Mouse (Mus musculus) macrophage (primary cell): ENCODE data around the gene Tmem63a. TPM values are rescaled to one million over a fixed set of nuclear protein-coding genes. Genes with fewer than 3 reads are reported as not detected.
"Not testable (repeated sequence)": the region's sequence is repeated elsewhere in the genome, so short reads cannot be mapped to it uniquely, and the experiment has no call there.

Source experiments
- H3K27ac ChIP-seq: fragments of 350-480 bp; formaldehyde crosslinking; 2 replicates; pipeline ENCODE4 v1.9.0; 2021
- H3K36me3 ChIP-seq: fragments of 350-480 bp; formaldehyde crosslinking; 2 replicates; pipeline ENCODE4 v1.9.0; 2021; ENCODE audit errors: inconsistent target
- H3K4me3 ChIP-seq: fragments of 350-480 bp; formaldehyde crosslinking; 2 replicates; pipeline ENCODE4 v1.9.0; 2021; ENCODE audit errors: inconsistent target
- H3K79me2 ChIP-seq: fragments of 350-480 bp; formaldehyde crosslinking; 2 replicates; pipeline ENCODE4 v1.9.0; 2021; ENCODE audit errors: inconsistent target
- WGBS: methylation state at CpG from one replicate; pipeline ENCODE4 v1.1.7; 2026; ENCODE audit warnings: inconsistent platforms; ENCODE audit not compliant: missing documents; 5-methylcytosine and 5-hydroxymethylcytosine counted together
- polyA plus RNA-seq: library from polyadenylated mRNA; stranded (reverse); fragments of 250-400 nt; gene quantifications from 3 replicates; pipeline ENCODE4 v1.2.4, GENCODE M21; 2018; ENCODE audit warnings: inconsistent platforms

The Tmem63a gene
- polyA plus RNA-seq, 1 experiment from 2014 or later, result 15.0 TPM

DNA sequence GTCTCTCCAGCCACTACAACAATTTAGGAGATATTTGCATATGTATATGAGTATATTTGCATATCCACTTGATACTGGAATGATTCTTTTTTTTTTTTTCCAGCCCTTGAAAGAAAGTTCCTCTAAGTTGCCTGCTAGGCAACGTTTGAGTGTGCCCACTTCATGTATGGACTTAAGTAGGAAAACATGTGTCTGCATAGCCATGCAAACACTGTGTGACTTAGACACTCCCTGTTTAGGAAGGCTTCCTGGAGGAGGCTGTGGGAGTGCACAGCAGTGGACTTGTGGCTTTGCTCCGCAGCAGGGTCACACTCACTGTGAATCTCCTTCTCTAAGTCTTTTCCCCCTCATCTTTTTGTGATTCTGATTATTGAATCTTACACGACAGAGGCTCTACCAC is 16.7 kb downstream of the Tmem63a start:
- H3K36me3 ChIP-seq, result peaks cover 57% of the 10 kb centered on the region; the same call in 1 of the 2 replicates
- no peak overlapping the region for H3K4me3 ChIP-seq
- H3K79me2 ChIP-seq, result no peaks in the 10 kb centered on the region
- WGBS, result 76% methylated on average over 3 of the region's 3 CpGs
- H3K27ac ChIP-seq, result no peak overlapping the region

- H3K79me2 ChIP-seq, result no peaks in the 10 kb centered on the region
- no peak overlapping the region for H3K4me3 ChIP-seq
- WGBS, result 97% methylated on average over 3 of the region's 3 CpGs
- no peak overlapping the region for H3K27ac ChIP-seq
- peaks cover 76% of the 10 kb centered on the region for H3K36me3 ChIP-seq
Observed at GRCm38 (mm10) chr1:180965786-180966185, 23.6 kb downstream of the Tmem63a start.

- 91% methylated on average over 3 of the region's 3 CpGs for whole genome bisulfite sequencing
- H3K4me3 ChIP-seq, result no peak overlapping the region
- peaks cover 68% of the 10 kb centered on the region for H3K36me3 ChIP-seq
Observed at GRCm38 (mm10) chr1:180966542-180966941, 24.4 kb downstream of the Tmem63a start.

GRCm38 (mm10) chr1:180967261-180967660 is 25.1 kb downstream of the Tmem63a start:
- Histone ChIP-seq H3K27ac (no peak overlapping the region), H3K36me3 (peaks cover 61% of the 10 kb centered on the region), H3K79me2 (no peaks in the 10 kb centered on the region), H3K4me3 (no peak overlapping the region)
- WGBS, result 90% methylated on average over 7 of the region's 7 CpGs

More at GRCm38 (mm10) chr1:180966542-180966941, 24.4 kb downstream of the Tmem63a start:
- H3K27ac ChIP-seq, result no peak overlapping the region
- no peaks in the 10 kb centered on the region for H3K79me2 ChIP-seq

GRCm38 (mm10) chr1:180972941-180973340 is 30.8 kb downstream of the Tmem63a start:
- H3K79me2 ChIP-seq, result no peaks in the 10 kb centered on the region
- H3K27ac ChIP-seq, result no peak overlapping the region
- H3K4me3 ChIP-seq, result no peak overlapping the region
- 98% methylated on average over 8 of the region's 11 CpGs for WGBS
- peaks cover 19% of the 10 kb centered on the region; the same call in 1 of the 2 replicates for H3K36me3 ChIP-seq

GRCm38 (mm10) chr1:180974126-180974746 is 32.1 kb downstream of the Tmem63a start:
- Histone ChIP-seq H3K79me2 (no peaks in the 10 kb centered on the region), H3K4me3 (no peak overlapping the region), H3K36me3 (peaks cover 10% of the 10 kb centered on the region; the same call in 1 of the 2 replicates), H3K27ac (no peak overlapping the region)
- WGBS, result 64% methylated on average over 12 of the region's 14 CpGs

- Histone ChIP-seq H3K4me3 (no peak overlapping the region), H3K79me2 (no peaks in the 10 kb centered on the region), H3K27ac (no peak overlapping the region), H3K36me3 (no peaks in the 10 kb centered on the region; the same call in 1 of the 2 replicates)
- 72% methylated on average over 4 of the region's 4 CpGs for WGBS
Observed at GRCm38 (mm10) chr1:180976110-180976679, 34.1 kb downstream of the Tmem63a start.

DNA sequence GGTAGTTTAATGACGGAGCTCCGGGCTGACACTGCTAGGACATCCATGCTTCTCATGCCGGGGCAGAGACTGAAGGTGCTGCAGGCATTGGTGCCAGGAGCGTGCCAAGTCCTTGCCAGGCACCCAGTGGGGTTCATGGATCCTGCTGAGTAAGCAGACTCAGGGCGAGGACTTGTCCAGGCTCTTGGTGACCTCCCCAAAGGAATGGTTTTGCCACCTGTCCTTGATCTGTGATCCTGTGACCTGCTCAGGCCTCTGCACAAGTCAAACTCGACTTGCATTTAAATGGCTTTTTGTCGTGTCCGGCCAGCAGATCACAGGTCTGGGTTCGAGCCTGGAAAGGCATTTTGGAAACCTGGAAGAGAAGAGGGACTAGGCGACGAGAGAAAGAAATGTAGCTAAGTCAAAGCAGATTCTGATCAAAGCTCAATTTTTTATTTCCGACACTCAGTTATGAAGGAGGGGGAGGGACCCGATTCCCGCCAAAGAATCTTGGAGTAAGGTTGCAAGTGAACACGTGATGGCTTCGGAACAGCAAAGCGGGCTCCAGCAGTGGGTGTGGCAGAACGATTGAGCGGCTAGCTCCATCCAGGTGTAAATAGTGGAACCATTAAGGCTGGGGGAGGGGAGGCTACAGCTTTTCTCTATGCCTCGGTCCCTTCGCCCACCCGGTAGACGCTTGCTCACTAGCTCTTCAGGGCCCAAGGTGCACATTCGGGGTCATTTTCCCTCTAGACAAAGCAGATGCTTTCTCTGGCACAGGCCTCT is 37.5 kb downstream of the Tmem63a start:
- Histone ChIP-seq H3K79me2 (no peaks in the 10 kb centered on the region), H3K4me3 (no peak overlapping the region), H3K36me3 (no peaks in the 10 kb centered on the region; the same call in 1 of the 2 replicates), H3K27ac (no peak overlapping the region)
- WGBS, result 94% methylated on average over 19 of the region's 24 CpGs

- 81% methylated on average over 2 of the region's 2 CpGs for WGBS
- no peak overlapping the region for H3K27ac ChIP-seq
- no peaks in the 10 kb centered on the region for H3K36me3 ChIP-seq
- H3K4me3 ChIP-seq, result no peak overlapping the region
- no peaks in the 10 kb centered on the region for H3K79me2 ChIP-seq
Observed at GRCm38 (mm10) chr1:180980464-180980863, 38.3 kb downstream of the Tmem63a start.

DNA sequence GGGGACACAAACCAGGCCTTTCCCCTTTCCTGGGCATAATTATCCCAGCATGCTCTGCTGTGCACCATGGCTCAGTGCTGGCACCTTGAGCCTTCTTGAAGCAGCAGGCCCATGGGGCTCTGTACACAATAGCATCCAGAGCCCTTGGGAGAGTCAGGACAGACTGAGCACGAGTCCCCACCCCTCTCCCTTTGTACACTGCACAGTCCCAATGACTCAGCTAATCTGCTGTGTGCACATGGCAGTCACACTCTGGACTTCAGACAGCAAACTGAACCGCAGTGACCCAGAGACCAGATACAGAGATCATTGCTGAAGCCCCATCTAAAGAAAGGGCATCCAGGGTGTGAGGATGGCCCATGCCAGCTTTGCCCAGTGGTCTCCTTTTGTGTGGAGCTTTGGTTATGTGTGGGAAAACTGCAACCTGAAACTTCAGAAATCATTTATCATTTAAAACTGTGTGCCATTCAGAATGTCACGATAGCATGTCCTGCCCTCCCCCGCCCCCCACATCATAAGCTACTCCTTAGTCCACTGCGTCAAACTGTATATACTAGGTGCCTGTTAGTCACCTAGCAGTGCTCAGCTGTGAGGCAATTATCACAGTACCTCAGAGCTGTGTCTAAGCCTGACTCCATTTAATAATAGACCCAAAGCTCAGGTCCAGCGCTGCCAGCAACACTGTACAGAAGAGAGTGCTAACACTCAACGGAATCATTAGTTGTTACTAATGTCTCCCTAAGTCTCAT is 39.3 kb downstream of the Tmem63a start:
- not testable (repeated sequence) for H3K79me2 ChIP-seq, H3K4me3 ChIP-seq, H3K36me3 ChIP-seq, H3K27ac ChIP-seq
- WGBS, result 81% methylated on average over 7 of the region's 7 CpGs

- 95% methylated on average over 8 of the region's 8 CpGs for WGBS
- no peaks in the 10 kb centered on the region for H3K79me2 ChIP-seq
Observed at GRCm38 (mm10) chr1:180986701-180987100, 44.6 kb downstream of the Tmem63a start.

GRCm38 (mm10) chr1:180987759-180988158 is 45.6 kb downstream of the Tmem63a start:
- H3K79me2 ChIP-seq, result no peaks in the 10 kb centered on the region
- whole genome bisulfite sequencing, result 2% methylated on average over 9 of the region's 9 CpGs
- no peaks in the 10 kb centered on the region for H3K36me3 ChIP-seq
- H3K27ac ChIP-seq, result no peak overlapping the region
- H3K4me3 ChIP-seq, result no peak overlapping the region

More at GRCm38 (mm10) chr1:180986701-180987100, 44.6 kb downstream of the Tmem63a start:
- Histone ChIP-seq H3K36me3 (no peaks in the 10 kb centered on the region), H3K4me3 (no peak overlapping the region), H3K27ac (no peak overlapping the region)

GRCm38 (mm10) chr1:180990671-180991070 is 48.5 kb downstream of the Tmem63a start:
- H3K27ac ChIP-seq, result no peak overlapping the region
- no peaks in the 10 kb centered on the region for H3K79me2 ChIP-seq
- no peaks in the 10 kb centered on the region for H3K36me3 ChIP-seq
- 81% methylated on average over 3 of the region's 3 CpGs for WGBS
- no peak overlapping the region for H3K4me3 ChIP-seq

- no peak overlapping the region for H3K4me3 ChIP-seq
- no peaks in the 10 kb centered on the region for H3K36me3 ChIP-seq
- H3K27ac ChIP-seq, result no peak overlapping the region
- no peaks in the 10 kb centered on the region for H3K79me2 ChIP-seq
- 46% methylated on average over 3 of the region's 3 CpGs for WGBS
Observed at GRCm38 (mm10) chr1:180992142-180992541, 50.0 kb downstream of the Tmem63a start.
